Mouse (Mus musculus) testis, adult 2 months (tissue): ENCODE data around the gene Nat9.

Source experiments
- CTCF ChIP-seq: fragments of 200-500 bp; IDR thresholded peaks from 2 replicates; pipeline ENCODE4 v1.5.1; 2012; ENCODE audit warnings: low read depth, mild to moderate bottlenecking, inconsistent platforms, low read length, moderate library complexity; ENCODE audit not compliant: control insufficient read depth, insufficient read depth, insufficient replicate concordance
- POLR2A ChIP-seq: fragments of 200-500 bp; IDR thresholded peaks from 2 replicates; pipeline ENCODE4 v1.6.1; 2012; ENCODE audit warnings: low read depth, mild to moderate bottlenecking, inconsistent platforms, low read length, moderate library complexity; ENCODE audit not compliant: control insufficient read depth

GRCm38 (mm10) chr11:115217439-115218410, 30.1 kb upstream of the Nat9 start:
- no peak for TF ChIP-seq CTCF
- TF ChIP-seq POLR2A = no peak
